Mouse (Mus musculus) limb, embryonic 13.5 days (tissue): ENCODE measurements around the gene Sptssa. TPM values are rescaled to one million over a fixed set of nuclear protein-coding genes. Genes with fewer than 3 reads are reported as not detected.

Source experiments
- ATAC-seq: fragments of 200-750 bp; cut with Nextera tagmentation; 2 replicates; pipeline ENCODE4 v1.8.0; 2017; ENCODE audit warnings: low read depth, moderate number of reproducible peaks, moderate TSS enrichment; ENCODE audit not compliant: low FRiP score
- H3K27ac ChIP-seq: fragments of 300-500 bp; sonication (generic); 2 replicates; pipeline ENCODE4 v1.5.1; 2015; ENCODE audit warnings: inconsistent platforms, mild to moderate bottlenecking, moderate library complexity
- H3K27me3 ChIP-seq: fragments of 300-500 bp; sonication (generic); 2 replicates; pipeline ENCODE4 v1.6.1; 2015; ENCODE audit warnings: mild to moderate bottlenecking, inconsistent platforms
- H3K36me3 ChIP-seq: fragments of 300-500 bp; sonication (generic); 2 replicates; pipeline ENCODE4 v1.6.1; 2015; ENCODE audit warnings: inconsistent platforms, mild to moderate bottlenecking, moderate library complexity
- H3K4me1 ChIP-seq: fragments of 300-500 bp; sonication (generic); 2 replicates; pipeline ENCODE4 v1.6.1; 2015; ENCODE audit warnings: inconsistent platforms
- H3K4me2 ChIP-seq: fragments of 300-500 bp; sonication (generic); replicated peaks from 2 replicates; pipeline ENCODE4 v1.6.1; 2015; ENCODE audit warnings: inconsistent platforms, mild to moderate bottlenecking, moderate library complexity
- H3K4me3 ChIP-seq: fragments of 300-500 bp; sonication (generic); 2 replicates; pipeline ENCODE4 v1.5.1; 2015; ENCODE audit warnings: moderate library complexity, mild to moderate bottlenecking, inconsistent platforms
- H3K9ac ChIP-seq: fragments of 300-500 bp; sonication (generic); 2 replicates; pipeline ENCODE4 v1.6.1; 2015; ENCODE audit warnings: mild to moderate bottlenecking, inconsistent platforms
- H3K9me3 ChIP-seq: fragments of 300-500 bp; sonication (generic); 2 replicates; pipeline ENCODE4 v1.6.1; 2016; ENCODE audit warnings: inconsistent platforms
- WGBS: fragments of 180-500 bp; shearing (Covaris S2); methylation state at CpG from one replicate; pipeline ENCODE4 v1.1.7; 2015; 5-methylcytosine and 5-hydroxymethylcytosine counted together
- polyA plus RNA-seq: library from polyadenylated mRNA; unstranded; fragments of >200 nt; fragmentation: Nextera tagmentation; extraction: Ambion mirVana; gene quantifications from 2 replicates; pipeline ENCODE4 v1.2.1, GENCODE M21; 2015

Sptssa gene
- polyA plus RNA-seq = 219 and 235 TPM in 2 replicates

- H3K27me3 ChIP-seq = no peaks in the 10 kb centered on the region
- H3K27ac ChIP-seq = peak within 1 kb of the TSS; percentile 75
- H3K9me3 ChIP-seq = no peaks in the 10 kb centered on the region
- WGBS = 8% methylated on average over 53 of the region's 53 CpGs
- H3K9ac ChIP-seq = peak within 1 kb of the TSS; percentile 81
- peak within 1 kb of the TSS; percentile 63 for H3K4me3 ChIP-seq
- H3K4me2 ChIP-seq = peak within 1 kb of the TSS; percentile 79
- H3K4me1 ChIP-seq = peaks cover 19% of the 10 kb centered on the region
- ATAC-seq = peak; percentile 99
- no peaks in the 10 kb centered on the region for H3K36me3 ChIP-seq
Measured at GRCm38 (mm10) chr12:54656396-54657171, at the start of gene Sptssa. Gene Sptssa (minus strand): TSS chr12:54656573.

- Histone ChIP-seq H3K4me2 (no peak overlapping the region), H3K27me3 (no peaks in the 10 kb centered on the region), H3K27ac (no peak overlapping the region), H3K4me3 (no peak overlapping the region), H3K9me3 (no peaks in the 10 kb centered on the region), H3K9ac (no peak overlapping the region), H3K36me3 (no peaks in the 10 kb centered on the region), H3K4me1 (peaks cover 5% of the 10 kb centered on the region)
- no peak for ATAC-seq
- WGBS = 67% methylated on average over 7 of the region's 7 CpGs
Measured at GRCm38 (mm10) chr12:54699394-54699793, 43.0 kb upstream of the Sptssa start.

- Histone ChIP-seq H3K9me3 (no peaks in the 10 kb centered on the region), H3K27me3 (no peaks in the 10 kb centered on the region), H3K9ac (no peak overlapping the region), H3K27ac (peak overlapping the region; percentile 59; the same call in 1 of the 2 replicates), H3K4me2 (no peak overlapping the region), H3K4me1 (peaks cover 7% of the 10 kb centered on the region), H3K36me3 (no peaks in the 10 kb centered on the region), H3K4me3 (no peak overlapping the region)
- ATAC-seq = no peak
- 55% methylated on average over 6 of the region's 6 CpGs for WGBS
Measured at GRCm38 (mm10) chr12:54697791-54698250, 41.4 kb upstream of the Sptssa start.

GRCm38 (mm10) chr12:54697003-54697597, 40.7 kb upstream of the Sptssa start:
- Histone ChIP-seq H3K4me2 (no peak overlapping the region), H3K4me1 (peaks cover 7% of the 10 kb centered on the region), H3K4me3 (no peak overlapping the region), H3K27me3 (no peaks in the 10 kb centered on the region), H3K27ac (peak overlapping the region; percentile 48; the same call in 1 of the 2 replicates), H3K36me3 (peaks cover 2% of the 10 kb centered on the region; the same call in 1 of the 2 replicates), H3K9ac (no peak overlapping the region), H3K9me3 (no peaks in the 10 kb centered on the region)
- peak; percentile 71; the same call in 1 of the 2 replicates for ATAC-seq
- WGBS = 6% methylated on average over 7 of the region's 7 CpGs

- Histone ChIP-seq H3K4me1 (peaks cover 7% of the 10 kb centered on the region), H3K9ac (peak overlapping the region; percentile 86), H3K27me3 (no peaks in the 10 kb centered on the region), H3K4me2 (peak overlapping the region; percentile 64), H3K9me3 (no peaks in the 10 kb centered on the region), H3K27ac (peak overlapping the region; percentile 82), H3K4me3 (peak overlapping the region; percentile 94), H3K36me3 (peaks cover 7% of the 10 kb centered on the region)
- under 1% methylated on average over 32 of the region's 32 CpGs for WGBS
- ATAC-seq = peak; percentile 92
Measured at GRCm38 (mm10) chr12:54696242-54697002, 40.0 kb upstream of the Sptssa start.

GRCm38 (mm10) chr12:54695511-54696241, 39.3 kb upstream of the Sptssa start, which contains the start of gene Eapp:
Gene Eapp (minus strand): TSS chr12:54695897.
- Histone ChIP-seq H3K9ac (peak within 1 kb of the TSS; percentile 86), H3K4me2 (peak within 1 kb of the TSS; percentile 64), H3K4me3 (peak within 1 kb of the TSS; percentile 94), H3K9me3 (no peaks in the 10 kb centered on the region), H3K27ac (peak within 1 kb of the TSS; percentile 82), H3K36me3 (peaks cover 10% of the 10 kb centered on the region), H3K4me1 (peaks cover 7% of the 10 kb centered on the region), H3K27me3 (no peaks in the 10 kb centered on the region)
- ATAC-seq = peak; percentile 86
- under 1% methylated on average over 57 of the region's 57 CpGs for WGBS

GRCm38 (mm10) chr12:54694847-54695510, 38.6 kb upstream of the Sptssa start:
- H3K4me3 ChIP-seq = peak overlapping the region; percentile 94
- ATAC-seq = no peak
- H3K4me2 ChIP-seq = peak overlapping the region; percentile 64
- H3K4me1 ChIP-seq = peaks cover 7% of the 10 kb centered on the region
- peak overlapping the region; percentile 86 for H3K9ac ChIP-seq
- no peaks in the 10 kb centered on the region for H3K9me3 ChIP-seq
- no peaks in the 10 kb centered on the region for H3K27me3 ChIP-seq
- H3K36me3 ChIP-seq = peaks cover 17% of the 10 kb centered on the region
- peak overlapping the region; percentile 82 for H3K27ac ChIP-seq
- WGBS = 37% methylated on average over 12 of the region's 12 CpGs

GRCm38 (mm10) chr12:54689082-54689481, 32.7 kb upstream of the Sptssa start:
- H3K9me3 ChIP-seq = no peaks in the 10 kb centered on the region
- no peak overlapping the region for H3K4me3 ChIP-seq
- no peak overlapping the region for H3K9ac ChIP-seq
- no peak overlapping the region for H3K4me2 ChIP-seq
- no peaks in the 10 kb centered on the region for H3K27me3 ChIP-seq
- WGBS = 93% methylated on average over 5 of the region's 5 CpGs
- ATAC-seq = no peak
- no peak overlapping the region for H3K27ac ChIP-seq
- peaks cover 66% of the 10 kb centered on the region for H3K36me3 ChIP-seq
- no peaks in the 10 kb centered on the region for H3K4me1 ChIP-seq

GRCm38 (mm10) chr12:54683182-54683581, 26.8 kb upstream of the Sptssa start:
- no peak for ATAC-seq
- 24% methylated on average over 1 of the region's 1 CpGs for WGBS
- peaks cover 40% of the 10 kb centered on the region for H3K36me3 ChIP-seq

GRCm38 (mm10) chr12:54676709-54677108, 20.3 kb upstream of the Sptssa start:
- Histone ChIP-seq H3K9me3 (no peaks in the 10 kb centered on the region), H3K4me1 (no peaks in the 10 kb centered on the region), H3K4me2 (no peak overlapping the region), H3K27me3 (no peaks in the 10 kb centered on the region), H3K4me3 (no peak overlapping the region), H3K27ac (no peak overlapping the region), H3K9ac (no peak overlapping the region), H3K36me3 (peaks cover 62% of the 10 kb centered on the region)
- WGBS = 93% methylated on average over 9 of the region's 9 CpGs
- ATAC-seq = no peak

More at GRCm38 (mm10) chr12:54683182-54683581, 26.8 kb upstream of the Sptssa start:
- Histone ChIP-seq H3K9me3 (no peaks in the 10 kb centered on the region), H3K27ac (no peak overlapping the region), H3K27me3 (no peaks in the 10 kb centered on the region), H3K4me1 (no peaks in the 10 kb centered on the region), H3K4me3 (no peak overlapping the region), H3K9ac (no peak overlapping the region), H3K4me2 (no peak overlapping the region)

- H3K4me3 ChIP-seq = no peak overlapping the region
- no peak overlapping the region for H3K4me2 ChIP-seq
- no peaks in the 10 kb centered on the region for H3K9me3 ChIP-seq
- 96% methylated on average over 4 of the region's 4 CpGs for WGBS
- no peak overlapping the region for H3K27ac ChIP-seq
- no peak overlapping the region for H3K9ac ChIP-seq
- H3K27me3 ChIP-seq = no peaks in the 10 kb centered on the region
- peaks cover 73% of the 10 kb centered on the region for H3K36me3 ChIP-seq
- no peak for ATAC-seq
- no peaks in the 10 kb centered on the region for H3K4me1 ChIP-seq
Measured at GRCm38 (mm10) chr12:54675396-54675795, 19.0 kb upstream of the Sptssa start.
